Mouse (Mus musculus): ENCODE results near the gene Nucb1.
"Not testable (repeated sequence)": the region's sequence is repeated elsewhere in the genome, so short reads cannot be mapped to it uniquely, and the experiment has no call there.

Gene Nucb1

DNA sequence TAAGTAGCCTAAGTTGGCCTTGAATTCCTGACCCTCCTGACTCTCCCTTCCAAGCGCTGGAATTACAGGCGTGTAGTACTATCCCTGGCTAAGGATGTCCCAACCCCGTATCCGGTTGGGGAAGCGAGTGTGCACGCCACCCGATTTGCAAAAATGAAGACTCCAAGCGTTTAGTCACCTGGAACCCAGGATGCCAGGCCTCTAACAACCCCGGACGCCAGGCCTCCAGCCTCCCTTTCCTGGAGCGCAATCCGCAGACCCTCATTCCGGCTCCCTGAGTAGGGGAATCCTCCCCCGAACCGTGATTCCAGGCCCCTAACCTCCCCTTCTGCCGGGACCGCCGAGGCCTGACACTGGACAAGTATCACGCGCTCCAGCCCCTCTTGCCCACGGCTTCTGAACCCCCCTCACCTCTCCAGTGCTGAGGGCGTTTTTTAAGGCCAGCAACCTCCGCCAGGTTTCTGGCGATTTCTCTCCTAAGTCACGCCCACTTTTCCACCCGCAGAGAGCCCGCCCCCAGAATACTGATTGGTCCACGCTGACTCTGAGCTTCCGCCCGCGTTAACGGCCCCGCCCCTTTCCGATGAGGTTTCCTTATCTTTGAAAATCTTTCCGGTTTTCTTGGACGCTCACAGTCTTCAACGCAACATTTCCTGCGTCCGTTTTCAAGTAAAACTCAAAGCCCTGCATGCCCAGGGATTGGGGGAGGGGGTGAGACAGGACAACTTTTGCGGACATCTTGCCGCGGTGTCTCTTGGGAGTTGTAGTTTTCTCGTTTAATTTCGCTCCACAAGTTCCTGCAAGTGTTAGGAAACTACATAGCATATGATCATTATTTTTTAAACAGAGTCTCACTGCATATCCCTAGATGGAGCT, at the start of gene Nucb1:
TSS of gene Nucb1 (minus strand) at position 495 of the 876 bp plus-strand sequence.
- DNase-seq (ENCODE audit: low read depth, low spot score), result peak; percentile 83

DNA sequence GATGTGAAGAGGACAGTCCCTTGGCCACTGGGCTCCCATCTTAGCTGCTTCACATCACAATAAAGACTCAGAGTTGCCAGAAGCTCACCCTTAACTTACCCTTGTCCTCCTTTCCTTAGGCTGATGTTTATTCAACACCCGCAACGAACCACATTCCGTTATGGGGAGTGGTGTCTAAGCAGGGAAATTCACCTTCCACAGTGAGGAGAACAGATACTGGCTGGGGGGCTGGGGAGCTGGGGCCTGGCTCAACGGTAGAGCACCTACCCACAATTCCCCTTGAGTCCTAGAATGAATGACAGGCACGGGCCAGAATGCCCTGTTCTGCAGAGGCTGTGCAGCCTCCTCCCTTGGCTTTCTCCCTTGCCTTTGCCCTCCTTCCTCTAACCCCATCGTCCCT, 48.7 kb upstream of the Nucb1 start:
- no peak for DNase-seq (ENCODE audit: low read depth, low spot score)

DNA sequence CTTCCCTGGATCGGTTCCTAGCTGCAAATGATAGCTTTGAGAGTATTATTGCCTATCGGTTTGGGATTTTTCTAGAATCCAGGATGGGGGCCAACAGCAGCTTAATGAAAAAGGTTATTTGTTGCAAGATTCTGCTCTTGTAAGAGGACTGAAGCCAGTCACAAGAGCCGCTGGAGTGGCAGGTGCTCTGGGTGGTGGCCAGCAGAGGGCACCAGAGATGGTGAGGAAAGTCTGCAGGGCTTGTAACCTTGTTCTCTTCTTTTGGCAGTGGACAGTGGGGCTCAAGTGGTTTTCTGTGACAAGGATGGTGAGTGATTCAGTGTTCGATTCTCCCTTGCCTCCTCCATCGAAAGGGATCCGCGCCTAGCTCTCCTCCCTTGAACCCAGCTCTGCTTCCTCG, 45.6 kb upstream of the Nucb1 start:
- peak; percentile 79 for DNase-seq (ENCODE audit: low read depth, low spot score)

DNA sequence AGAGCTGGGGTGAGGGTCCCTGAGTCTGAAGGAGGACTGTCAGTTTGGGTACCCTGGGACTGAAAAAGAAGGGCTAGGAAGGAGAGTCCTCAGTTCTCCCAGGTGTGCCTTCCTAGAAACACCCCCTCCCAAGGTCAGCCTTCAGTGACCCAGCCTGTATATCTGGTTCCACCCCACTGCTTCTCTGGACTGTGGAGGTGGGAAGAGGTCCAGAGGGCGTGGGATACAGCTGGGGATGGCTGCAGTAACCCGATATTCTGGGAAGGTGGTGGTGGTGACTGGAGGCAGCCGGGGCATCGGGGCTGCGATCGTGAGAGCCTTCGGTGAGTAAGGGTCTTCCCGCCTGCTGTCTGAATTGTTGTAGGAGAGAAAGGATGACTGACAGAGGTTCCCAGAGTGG, 44.5 kb upstream of the Nucb1 start, which contains the start of gene Hsd17b14:
TSS of gene Hsd17b14 (plus strand) at position 150 of the 400 bp plus-strand sequence.
- no peak for DNase-seq (ENCODE audit: low read depth, low spot score)

DNA sequence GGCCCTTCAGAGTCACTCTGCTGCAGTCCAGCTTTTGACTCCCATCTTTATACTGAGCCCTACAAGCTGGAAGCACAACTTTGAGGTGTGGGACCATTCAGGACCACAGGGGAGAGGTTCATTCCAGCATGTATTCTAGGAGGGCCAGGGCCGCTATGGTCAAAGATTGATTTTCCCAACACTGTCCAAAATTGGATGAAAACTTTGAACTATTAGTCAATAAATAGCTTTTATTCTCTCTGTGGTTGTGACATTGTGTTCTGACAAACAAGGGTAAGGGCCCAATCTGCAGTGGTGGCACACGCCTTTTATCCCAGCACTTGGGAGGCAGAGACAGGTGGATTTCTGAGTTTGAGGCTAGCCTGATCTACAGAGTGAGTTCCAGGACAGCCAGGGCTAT, 43.8 kb upstream of the Nucb1 start:
- no peak for DNase-seq (ENCODE audit: low read depth, low spot score)

DNA sequence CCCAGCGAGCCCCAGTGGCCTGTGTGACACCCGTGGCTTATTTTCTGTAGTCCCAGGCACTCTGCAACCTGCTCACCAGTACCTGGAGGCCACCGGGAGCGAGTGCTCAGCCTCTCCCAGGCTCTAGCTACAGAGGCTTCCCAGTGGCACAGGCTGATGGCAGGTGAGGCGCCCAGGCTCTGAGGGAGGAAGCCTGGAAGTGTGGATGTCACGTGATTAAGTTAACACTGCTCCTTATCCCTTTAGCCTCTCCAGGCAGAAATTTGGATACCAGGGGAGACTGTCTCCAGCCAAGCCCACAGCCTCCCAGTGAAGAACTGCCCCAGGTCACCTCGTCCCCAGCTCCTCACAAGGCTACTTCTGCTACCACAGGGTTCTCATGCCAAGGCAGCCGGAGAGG, 43.3 kb upstream of the Nucb1 start:
- DNase-seq (ENCODE audit: low read depth, low spot score), result no peak

DNA sequence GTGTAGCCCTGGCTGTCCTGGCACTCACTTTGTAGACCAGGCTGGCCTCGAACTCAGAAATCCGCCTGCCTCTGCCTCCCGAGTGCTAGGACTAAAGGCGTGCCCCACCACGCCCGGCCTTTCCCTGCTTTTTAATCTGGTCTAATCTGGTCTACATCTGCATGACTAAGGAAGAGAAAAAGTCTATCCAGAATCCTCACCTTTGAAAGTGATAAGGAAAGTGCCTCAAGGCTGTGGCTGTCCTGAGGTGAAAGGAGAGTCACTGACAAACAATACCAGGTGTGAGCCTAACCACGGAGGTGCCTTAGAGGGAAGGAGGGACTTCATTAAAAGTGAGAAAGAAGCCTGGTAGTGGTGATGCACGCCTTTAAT, 41.3 kb upstream of the Nucb1 start:
- no peak for DNase-seq (ENCODE audit: low read depth, low spot score)

DNA sequence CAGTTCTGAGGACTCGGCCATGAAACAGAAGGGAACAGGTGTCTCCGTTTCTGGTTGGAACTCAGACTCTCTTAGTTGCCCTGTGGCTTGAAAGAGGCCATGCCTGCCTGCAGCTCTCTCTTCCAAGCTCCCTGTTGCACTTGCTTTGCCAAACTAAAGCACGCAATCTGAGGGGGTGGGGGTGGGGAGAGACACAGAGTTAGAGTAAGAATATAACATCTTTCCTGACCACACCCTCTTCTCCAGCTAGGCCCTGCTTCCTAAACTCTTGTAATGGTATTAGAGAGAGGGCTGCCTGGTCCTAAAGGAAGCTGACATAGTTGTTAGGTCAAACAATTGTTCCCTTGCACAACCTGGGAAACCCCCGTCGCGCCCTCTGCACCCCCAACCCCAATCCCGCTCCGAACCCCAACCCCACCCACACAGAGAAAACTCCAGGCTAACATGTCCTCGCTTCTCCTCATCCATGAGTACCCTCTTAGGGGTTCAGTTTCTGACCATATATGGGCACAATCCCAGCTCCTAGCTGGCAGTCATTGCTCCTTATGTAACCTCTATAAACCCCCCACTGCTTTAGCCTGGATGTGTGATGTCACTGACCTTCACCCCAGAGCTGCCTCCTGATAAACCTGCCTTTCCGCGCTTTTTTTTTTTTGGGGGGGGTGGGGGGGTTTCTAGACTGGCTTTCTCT, 40.8 kb upstream of the Nucb1 start:
- no peak for DNase-seq (ENCODE audit: low read depth, low spot score)

DNA sequence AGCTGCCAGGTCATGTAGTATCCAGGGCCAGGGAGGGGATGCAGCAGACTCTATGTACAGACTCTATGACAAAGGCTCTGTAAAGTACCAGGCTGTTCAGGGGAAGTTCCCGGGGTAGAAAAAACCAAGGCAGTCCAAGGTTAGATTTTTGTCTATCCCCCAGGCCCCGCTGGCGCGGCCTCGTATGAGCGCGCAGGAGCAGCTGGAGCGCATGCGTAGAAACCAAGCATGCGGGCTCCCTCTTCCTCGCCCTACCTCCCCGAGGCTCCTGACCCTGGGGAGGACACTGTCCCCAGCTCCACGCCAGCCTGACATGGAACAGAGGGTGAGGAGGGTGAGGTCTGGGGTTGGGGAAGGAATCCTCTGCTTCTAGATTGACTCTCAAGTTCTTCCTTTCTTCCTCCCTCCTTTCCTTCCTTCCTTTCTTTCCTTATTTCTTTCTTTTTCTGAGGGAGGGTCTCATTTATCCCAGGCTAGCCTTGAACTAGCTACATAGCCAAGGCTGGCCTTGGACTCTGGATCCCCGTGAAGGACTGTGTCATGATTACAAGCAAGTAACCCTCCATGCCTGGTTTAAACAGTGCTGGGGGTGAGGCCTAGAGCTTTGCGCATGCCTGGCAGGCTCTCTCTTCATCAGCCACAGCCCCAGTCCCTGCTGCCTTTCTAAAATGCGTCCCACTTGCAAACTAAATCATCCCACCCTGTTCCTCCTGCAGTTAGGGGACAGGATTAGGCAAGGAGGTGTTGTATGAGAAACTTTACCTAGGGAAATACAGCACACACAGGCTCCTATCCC, 39.6 kb upstream of the Nucb1 start:
- DNase-seq (ENCODE audit: low read depth, low spot score), result no peak

DNA sequence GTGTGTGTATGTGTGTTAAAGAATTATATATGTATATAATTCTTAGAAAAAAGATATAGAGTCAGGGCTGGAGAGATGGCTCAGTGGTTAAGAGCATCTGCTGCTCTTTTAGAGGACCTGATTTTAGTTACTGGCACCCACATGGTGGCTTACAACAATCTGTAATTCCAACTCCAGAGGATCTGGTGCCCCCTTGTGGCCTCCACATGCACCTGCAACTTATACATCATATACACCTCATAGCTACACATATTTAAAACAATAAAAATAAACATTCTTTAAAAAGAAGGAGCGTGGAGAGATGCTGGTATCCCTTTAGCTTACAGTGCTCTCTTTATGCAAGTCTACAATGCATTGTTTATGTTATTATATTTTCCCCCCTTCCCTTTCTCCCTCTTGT, 34.3 kb upstream of the Nucb1 start:
- no peak for DNase-seq (ENCODE audit: low read depth, low spot score)

DNA sequence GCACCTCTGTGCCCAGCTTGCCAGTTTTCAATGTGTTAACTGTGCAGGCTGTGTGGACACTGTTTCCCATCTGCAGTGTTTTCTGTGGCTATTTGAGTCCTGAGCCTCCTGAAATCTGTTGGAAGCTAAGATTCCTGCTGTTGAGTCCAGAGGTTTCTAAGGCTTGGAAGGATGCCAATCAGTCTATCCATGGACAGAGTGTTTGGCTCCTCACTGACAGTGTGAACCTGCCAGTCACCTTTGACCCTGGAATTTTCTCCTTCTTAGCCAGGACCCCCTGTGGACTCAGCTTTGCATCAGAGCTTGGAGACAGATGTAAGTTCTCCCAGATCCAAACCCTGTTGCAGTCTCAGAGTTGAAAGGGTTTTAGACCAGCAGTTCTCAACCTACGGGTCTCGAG, 30.0 kb upstream of the Nucb1 start:
- no peak for DNase-seq (ENCODE audit: low read depth, low spot score)

DNA sequence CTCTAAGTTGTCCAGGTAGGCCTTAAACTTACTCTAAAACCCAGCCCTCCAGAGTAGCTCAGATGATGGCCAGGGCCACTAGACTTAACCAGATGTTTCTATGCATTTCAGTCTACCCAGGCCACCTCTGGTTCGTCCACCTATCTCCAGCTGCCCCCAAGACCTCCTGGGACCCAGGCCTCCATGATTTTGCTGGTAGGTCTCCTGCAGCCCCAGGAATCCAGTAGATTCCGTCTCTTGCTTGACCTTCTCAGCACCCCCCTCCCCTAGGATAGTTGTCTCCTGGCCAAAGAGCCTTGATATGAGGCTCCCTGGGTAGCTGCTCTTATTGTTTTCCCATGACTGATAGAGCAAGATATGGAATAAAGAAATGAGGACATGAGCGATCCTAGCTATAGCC, 28.9 kb upstream of the Nucb1 start:
- no peak for DNase-seq (ENCODE audit: low read depth, low spot score)

DNA sequence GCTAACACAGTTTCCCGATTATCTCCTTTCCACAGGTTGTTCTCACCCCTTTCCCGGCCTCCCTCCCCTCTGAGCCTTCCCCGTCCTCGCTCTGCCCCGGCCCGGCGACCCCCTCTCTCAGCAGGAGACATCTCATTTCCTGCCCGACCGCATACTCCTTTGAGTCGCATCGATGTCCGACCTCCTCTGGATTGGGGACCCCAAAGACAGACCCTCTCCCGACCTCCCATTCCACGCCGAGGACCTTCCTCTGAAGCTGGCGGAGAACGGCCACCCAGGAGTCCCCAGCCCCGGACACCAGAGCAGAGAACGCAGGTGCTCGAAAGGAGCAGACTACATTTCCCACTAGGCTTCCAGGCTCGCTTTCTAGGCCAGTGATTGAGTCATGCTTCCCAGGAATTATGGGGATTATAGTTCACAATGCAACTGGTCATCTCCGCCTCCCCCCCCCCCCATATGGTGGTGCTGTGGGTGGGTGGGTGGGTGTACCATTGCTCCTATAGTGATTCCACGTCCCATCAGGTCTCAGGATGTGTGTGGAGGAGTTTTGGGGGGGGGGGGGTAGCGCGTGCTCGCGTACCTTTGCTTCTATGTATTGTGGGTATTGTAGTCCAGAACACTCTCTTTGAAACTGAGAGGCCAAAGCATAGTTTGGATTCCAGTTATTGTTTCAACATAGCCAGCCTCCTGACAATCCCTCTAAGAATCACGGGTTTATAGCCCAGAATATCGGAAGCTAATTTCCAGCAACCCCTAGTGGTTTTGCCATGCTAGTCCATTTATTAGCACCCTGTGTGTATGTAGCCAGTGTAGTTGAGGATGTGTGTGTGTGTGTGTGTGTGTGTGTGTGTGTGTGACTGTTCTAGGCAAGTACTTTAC, 28.2 kb upstream of the Nucb1 start:
- DNase-seq (ENCODE audit: low read depth, low spot score), result no peak

DNA sequence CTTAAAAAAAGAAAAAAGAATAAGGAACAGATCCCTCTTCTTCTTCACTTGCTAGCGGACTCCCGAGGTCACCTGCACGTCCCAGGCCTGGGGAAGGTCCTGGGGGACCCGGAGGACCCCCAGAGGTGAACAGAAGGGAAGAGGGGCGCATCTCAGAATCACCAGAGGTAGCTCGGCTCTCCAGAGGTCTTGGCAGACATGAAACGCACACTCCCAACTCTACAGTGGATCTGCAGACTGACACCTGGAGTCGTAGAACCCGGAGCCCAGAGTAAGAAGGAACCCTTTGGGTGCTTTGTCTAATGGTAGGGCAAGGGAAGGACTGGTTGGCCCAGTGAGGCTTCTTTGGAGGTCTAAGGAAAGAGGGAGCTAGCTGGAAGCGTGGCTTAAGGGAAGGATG, 27.4 kb upstream of the Nucb1 start:
- no peak for DNase-seq (ENCODE audit: low read depth, low spot score)

DNA sequence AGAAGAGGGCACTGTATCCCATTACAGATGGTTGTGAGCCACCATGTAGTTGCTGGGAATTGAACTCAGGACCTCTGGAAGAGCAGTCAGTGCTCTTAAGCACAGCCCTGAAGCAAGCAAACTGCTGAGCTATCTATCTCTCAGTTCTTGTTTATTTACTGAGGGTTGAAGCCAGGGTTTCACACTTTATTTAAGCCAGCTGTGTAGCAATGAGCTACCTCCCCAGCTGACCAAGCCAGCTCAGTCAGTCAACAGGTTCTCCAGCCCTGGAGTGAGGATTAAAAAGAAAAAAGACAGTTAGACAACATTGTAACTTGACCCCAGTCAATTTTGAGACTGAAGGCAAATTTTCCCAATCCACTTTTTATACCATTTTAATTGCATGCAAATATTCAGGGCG, 25.5 kb upstream of the Nucb1 start:
- no peak for DNase-seq (ENCODE audit: low read depth, low spot score)

DNA sequence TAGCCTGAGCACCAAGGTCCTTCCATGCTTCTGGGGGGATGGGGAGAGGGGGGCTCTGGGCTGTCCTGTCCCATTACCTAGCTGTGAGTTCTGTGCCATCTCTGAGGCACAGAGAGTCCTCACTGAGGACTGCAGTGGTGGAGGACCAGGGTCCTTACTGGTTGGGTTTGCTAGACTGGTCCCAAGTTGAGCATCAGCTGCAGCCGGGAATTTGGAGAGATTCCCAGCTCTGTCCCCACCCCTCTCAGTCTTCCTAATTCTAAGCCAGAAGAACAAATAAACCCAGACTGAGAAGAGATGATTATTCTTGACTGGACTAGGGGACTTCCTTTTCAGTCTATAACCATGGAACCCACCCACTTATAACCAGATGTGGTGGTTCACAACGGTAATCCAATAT, 20.4 kb upstream of the Nucb1 start:
- no peak for DNase-seq (ENCODE audit: low read depth, low spot score)

DNA sequence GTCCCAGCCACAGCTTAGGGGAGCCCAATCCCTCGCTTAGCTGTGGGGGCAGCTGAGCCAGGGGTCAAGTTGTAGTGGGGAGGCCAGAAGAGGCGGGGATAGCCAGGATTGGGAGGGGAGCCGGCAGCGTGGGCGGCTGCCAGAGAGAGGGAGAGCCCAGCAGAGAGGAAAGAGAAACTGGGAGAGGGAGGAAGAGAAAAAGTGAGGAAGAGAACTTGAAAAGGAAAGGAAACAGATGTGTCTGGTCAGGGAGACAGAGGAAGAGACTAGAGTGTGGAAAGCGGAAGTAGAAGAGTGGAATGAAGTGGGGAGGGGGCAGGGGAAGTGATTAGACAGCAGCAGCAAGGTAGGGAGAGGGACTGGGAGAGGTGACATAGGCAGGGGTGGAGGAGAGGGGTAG, 19.3 kb upstream of the Nucb1 start:
- no peak for DNase-seq (ENCODE audit: low read depth, low spot score)

DNA sequence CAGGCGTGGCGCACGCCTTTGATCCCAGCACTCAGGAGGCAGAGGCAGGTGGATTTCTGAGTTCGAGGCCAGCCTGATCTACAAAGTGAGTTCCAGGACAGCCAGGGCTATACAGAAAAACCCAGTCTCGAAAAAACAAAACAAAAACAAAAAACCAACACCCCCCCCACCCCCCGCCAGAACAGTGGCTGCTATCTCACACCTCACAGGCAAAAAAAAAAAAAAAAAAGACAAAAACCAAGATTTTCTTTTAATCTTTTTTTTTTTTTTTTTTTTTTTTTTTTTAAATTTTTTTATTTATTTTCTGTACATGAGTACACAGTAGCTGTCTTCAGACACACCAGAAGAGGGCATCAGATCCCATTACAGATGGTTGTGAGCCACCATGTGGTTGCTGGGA, 17.0 kb upstream of the Nucb1 start:
- not testable (repeated sequence) for DNase-seq (ENCODE audit: low read depth, low spot score)

DNA sequence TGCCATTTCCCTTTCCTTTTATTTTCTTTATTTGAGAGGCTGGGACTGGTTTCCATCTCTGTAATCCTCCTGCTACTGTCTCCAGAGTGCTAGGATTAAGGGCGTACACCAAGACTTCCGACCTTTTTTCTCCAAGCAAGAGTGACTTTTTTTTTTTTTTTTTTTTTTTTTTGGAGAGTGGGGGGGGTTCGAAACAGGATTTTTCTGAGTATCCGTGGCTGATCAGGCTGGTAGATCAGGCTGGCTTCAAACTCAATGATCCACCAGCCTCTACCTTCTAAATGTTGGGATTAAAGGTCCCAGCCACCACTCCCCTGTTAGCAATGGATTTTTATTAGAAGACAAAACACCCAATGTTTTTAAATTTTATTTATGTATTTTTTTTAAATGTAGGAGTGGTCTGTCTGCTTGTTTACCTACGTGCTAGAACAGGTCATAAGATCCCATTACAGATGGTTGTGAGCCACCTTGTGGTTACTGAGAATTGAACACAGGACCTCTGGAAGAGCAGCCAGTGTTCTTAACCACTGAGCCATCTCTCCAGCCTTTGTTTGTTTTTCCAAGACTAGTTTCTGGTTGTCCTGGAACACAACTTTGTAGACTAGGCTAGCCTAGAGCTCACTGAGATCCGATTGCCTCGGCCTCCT, 16.4 kb upstream of the Nucb1 start:
- no peak for DNase-seq (ENCODE audit: low read depth, low spot score)

DNA sequence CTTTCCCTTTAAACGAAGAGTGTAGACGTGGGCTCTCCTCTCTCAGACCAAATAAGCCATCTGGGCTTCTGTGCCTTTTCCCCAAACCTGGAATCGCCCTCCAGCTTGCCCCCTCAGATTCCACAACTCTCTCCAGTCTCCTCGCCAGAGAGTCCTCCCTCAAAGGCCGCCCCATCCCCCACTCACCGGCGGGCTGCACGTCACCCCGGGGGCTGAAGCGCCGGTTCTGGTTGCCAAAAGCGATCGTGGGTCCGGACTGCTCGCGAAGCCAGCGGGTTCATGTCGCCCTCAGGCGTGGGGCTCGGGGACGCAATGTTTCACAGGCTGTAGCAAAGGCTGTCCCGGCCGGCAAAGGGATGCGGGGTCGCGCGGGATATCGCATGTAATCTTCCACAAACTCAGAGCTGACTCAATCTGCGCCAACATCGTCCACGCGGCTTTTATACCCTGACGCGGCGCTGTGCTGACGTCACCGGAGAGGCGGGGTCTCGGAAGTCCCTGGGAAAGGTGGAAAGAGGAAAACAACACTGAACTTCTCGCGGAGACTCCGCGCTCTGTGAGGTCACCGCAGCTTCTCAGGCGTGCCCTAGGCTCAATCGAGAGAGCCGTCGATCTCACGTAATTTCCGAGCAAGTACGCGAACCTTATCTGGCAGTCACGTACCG, 15.7 kb upstream of the Nucb1 start, which contains the start of the genes Ppp1r15a and Plekha4:
TSS of gene Ppp1r15a (minus strand) at position 460 of the 665 bp plus-strand sequence.
TSS of gene Plekha4 (plus strand) at position 522 of the 665 bp plus-strand sequence.
- DNase-seq (ENCODE audit: low read depth, low spot score), result peak; percentile 98
